Mouse (Mus musculus): Measurements from ENCODE around the gene Slc4a4. TPM values are rescaled to one million over a fixed set of nuclear protein-coding genes. Genes with fewer than 3 reads are reported as not detected.

Gene Slc4a4
- total RNA-seq, 2 experiments from 2014 or later, result 20.7 to 24.4 TPM

GRCm38 (mm10) chr5:88952757-88953577 lies 66.3 kb downstream of the Slc4a4 start:
- no peak for DNase-seq (ENCODE audit: low spot score)
- intact Hi-C loops (cut with DNase I), result no loop called here

- no peak for DNase-seq (ENCODE audit: low spot score)
- intact Hi-C loops (cut with DNase I), result no loop called here
These were observed 71.1 kb downstream of the Slc4a4 start for GRCm38 (mm10) chr5:88957735-88958134.

GRCm38 (mm10) chr5:88958966-88959365 lies 72.3 kb downstream of the Slc4a4 start:
- intact Hi-C loops (cut with DNase I), result no loop called here
- no peak for DNase-seq (ENCODE audit: low spot score)

- intact Hi-C loops (cut with DNase I), result no loop called here
- no peak for DNase-seq (ENCODE audit: low spot score)
These were observed 72.8 kb downstream of the Slc4a4 start for GRCm38 (mm10) chr5:88959412-88959811.

GRCm38 (mm10) chr5:88960342-88961105 lies 73.9 kb downstream of the Slc4a4 start:
- DNase-seq (ENCODE audit: low spot score), result no peak
- intact Hi-C loops (cut with DNase I), result loop anchor here (2.0 kb wide), 1 partner anchor 22 kb away; no protein-coding TSS in a partner anchor

- intact Hi-C loops (cut with DNase I), result loop anchor here (2.0 kb wide), 1 partner anchor 23 kb away; no protein-coding TSS in a partner anchor
- DNase-seq (ENCODE audit: low spot score), result no peak
These were observed 74.7 kb downstream of the Slc4a4 start for GRCm38 (mm10) chr5:88961351-88961761.

- no peak for DNase-seq (ENCODE audit: low spot score)
- intact Hi-C loops (cut with DNase I), result no loop called here
These were observed 78.2 kb downstream of the Slc4a4 start for GRCm38 (mm10) chr5:88964685-88965290.

- DNase-seq (ENCODE audit: low spot score), result no peak
- intact Hi-C loops (cut with DNase I), result no loop called here
These were observed 79.9 kb downstream of the Slc4a4 start for GRCm38 (mm10) chr5:88966507-88966906.

GRCm38 (mm10) chr5:88968923-88969639 lies 82.5 kb downstream of the Slc4a4 start:
- no peak for DNase-seq (ENCODE audit: low spot score)
- intact Hi-C loops (cut with DNase I), result no loop called here

GRCm38 (mm10) chr5:88971554-88971953 lies 84.9 kb downstream of the Slc4a4 start:
- no peak for DNase-seq (ENCODE audit: low spot score)
- intact Hi-C loops (cut with DNase I), result no loop called here

- no peak for DNase-seq (ENCODE audit: low spot score)
- intact Hi-C loops (cut with DNase I), result no loop called here
These were observed 85.7 kb downstream of the Slc4a4 start for GRCm38 (mm10) chr5:88972277-88972676.

- intact Hi-C loops (cut with DNase I), result no loop called here
- no peak for DNase-seq (ENCODE audit: low spot score)
These were observed 86.5 kb downstream of the Slc4a4 start for GRCm38 (mm10) chr5:88973130-88973529.

- no peak for DNase-seq (ENCODE audit: low spot score)
- intact Hi-C loops (cut with DNase I), result no loop called here
These were observed 89.1 kb downstream of the Slc4a4 start for GRCm38 (mm10) chr5:88975694-88976093.

GRCm38 (mm10) chr5:88976428-88976827 lies 89.8 kb downstream of the Slc4a4 start:
- DNase-seq (ENCODE audit: low spot score), result no peak
- intact Hi-C loops (cut with DNase I), result no loop called here

- no peak for DNase-seq (ENCODE audit: low spot score)
- intact Hi-C loops (cut with DNase I), result no loop called here
These were observed 94.1 kb downstream of the Slc4a4 start for GRCm38 (mm10) chr5:88980740-88981139.

GRCm38 (mm10) chr5:88981243-88982014 lies 94.8 kb downstream of the Slc4a4 start:
- intact Hi-C loops (cut with DNase I), result no loop called here
- no peak for DNase-seq (ENCODE audit: low spot score)

GRCm38 (mm10) chr5:88982040-88982736 lies 95.6 kb downstream of the Slc4a4 start:
- intact Hi-C loops (cut with DNase I), result no loop called here
- DNase-seq (ENCODE audit: low spot score), result no peak

GRCm38 (mm10) chr5:88983170-88983569 lies 96.6 kb downstream of the Slc4a4 start:
- intact Hi-C loops (cut with DNase I), result no loop called here
- DNase-seq (ENCODE audit: low spot score), result no peak

- intact Hi-C loops (cut with DNase I), result no loop called here
- DNase-seq (ENCODE audit: low spot score), result no peak
These were observed 97.0 kb downstream of the Slc4a4 start for GRCm38 (mm10) chr5:88983652-88984051.

All from heart, postnatal 25 days (tissue).